Mouse (Mus musculus): ENCODE results near the gene March9. TPM values are rescaled to one million over a fixed set of nuclear protein-coding genes. Genes with fewer than 3 reads are reported as not detected.

March9 gene
- polyA plus RNA-seq, 1 experiment = 5.4 TPM

DNA sequence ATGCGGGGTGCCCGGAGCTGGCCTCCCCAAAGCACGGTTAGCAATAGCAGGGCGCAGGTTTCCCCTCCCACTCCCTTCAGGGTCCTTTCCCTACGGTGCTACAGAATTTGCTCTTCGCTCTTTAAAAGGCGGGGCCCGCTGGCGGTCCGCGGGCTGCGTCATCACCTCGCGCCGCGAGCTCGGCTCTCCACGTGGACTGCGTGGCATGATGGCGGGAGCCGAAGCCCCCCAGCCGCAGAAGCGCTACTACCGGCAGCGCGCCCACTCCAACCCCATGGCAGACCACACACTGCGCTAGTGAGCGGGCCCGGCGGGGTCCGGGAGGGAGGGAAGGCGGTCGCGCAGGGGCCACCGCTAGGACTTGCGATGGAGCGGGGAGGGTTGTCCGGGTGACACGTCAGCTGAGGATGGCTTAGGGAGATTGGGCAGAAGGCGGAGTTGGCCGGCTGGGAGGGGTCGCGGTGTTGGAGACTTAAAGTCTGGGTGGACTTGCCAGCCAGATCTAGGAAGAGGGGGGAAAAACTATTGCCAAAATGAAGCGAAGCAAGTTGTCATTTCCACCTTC, 18.1 kb downstream of the March9 start:
- DNase-seq = peak; percentile 91
- TF ChIP-seq CTCF (IDR thresholded peaks at IDR 0.05; ENCODE audit: insufficient read depth, low read length) (no peak), POLR2A (IDR thresholded peaks at IDR 0.05; ENCODE audit: borderline replicate concordance, extremely low read depth, low read depth, low read length) (no peak)
- H3K4me1 ChIP-seq (ENCODE audit: control insufficient read depth, insufficient read depth, low read length) = 0 out of 2 replicates have a peak, but pooled peaks cover 3% of the 10 kb centered on the region
- peak overlapping the region; percentile 88 for H3K4me3 ChIP-seq (replicated peaks; ENCODE audit: extremely low read depth, low read depth, low read length)
- 1% methylated on average over 44 of the region's 44 CpGs for WGBS

GRCm38 (mm10) chr10:127041274-127041766, 18.7 kb downstream of the March9 start, which contains the start of the genes Mettl1 and Eef1akmt3:
Gene Mettl1 (plus strand): TSS chr10:127041414.
Gene Eef1akmt3 (minus strand): TSS chr10:127041513.
- 0 out of 2 replicates have a peak, but pooled peaks cover 3% of the 10 kb centered on the region for H3K4me1 ChIP-seq (ENCODE audit: control insufficient read depth, insufficient read depth, low read length)
- H3K4me3 ChIP-seq (replicated peaks; ENCODE audit: extremely low read depth, low read depth, low read length) = peak within 1 kb of the TSS; percentile 88
- DNase-seq = no peak
- WGBS = under 1% methylated on average over 28 of the region's 28 CpGs
- TF ChIP-seq CTCF (IDR thresholded peaks at IDR 0.05; ENCODE audit: insufficient read depth, low read length) (no peak), POLR2A (IDR thresholded peaks at IDR 0.05; ENCODE audit: borderline replicate concordance, extremely low read depth, low read depth, low read length) (no peak)

- H3K4me1 ChIP-seq (ENCODE audit: control insufficient read depth, insufficient read depth, low read length) = 0 out of 2 replicates have a peak, but pooled peaks cover 3% of the 10 kb centered on the region
- H3K4me3 ChIP-seq (replicated peaks; ENCODE audit: extremely low read depth, low read depth, low read length) = peak overlapping the region; percentile 79
- no peak for DNase-seq
- WGBS = 3% methylated on average over 20 of the region's 20 CpGs
- TF ChIP-seq CTCF (IDR thresholded peaks at IDR 0.05; ENCODE audit: insufficient read depth, low read length) (no peak), POLR2A (IDR thresholded peaks at IDR 0.05; ENCODE audit: borderline replicate concordance, extremely low read depth, low read depth, low read length) (no peak)
Observed at GRCm38 (mm10) chr10:127040569-127041214, 19.3 kb downstream of the March9 start.

DNA sequence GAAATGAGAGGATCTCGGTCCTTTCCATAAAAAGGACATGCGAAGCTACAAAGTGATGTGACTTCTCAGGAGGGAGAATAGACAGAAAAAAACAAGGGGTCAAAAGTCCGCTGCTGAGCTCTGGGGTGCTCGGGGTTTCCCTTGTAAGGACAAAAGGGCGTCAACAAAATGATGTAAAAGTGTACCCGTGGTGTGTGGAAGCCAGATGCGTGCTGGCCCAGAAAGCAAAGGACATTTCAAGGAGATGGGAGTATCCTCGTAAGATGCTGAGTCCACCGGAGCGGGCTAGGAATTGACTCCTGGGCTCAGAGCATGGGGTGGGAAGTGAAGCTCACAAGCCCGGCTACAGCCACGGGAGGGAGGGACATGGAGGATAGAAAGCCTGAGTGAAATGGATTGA, 22.3 kb downstream of the March9 start:
- WGBS = 73% methylated on average over 12 of the region's 12 CpGs
- Histone ChIP-seq H3K4me3 (replicated peaks; ENCODE audit: extremely low read depth, low read depth, low read length) (no peak overlapping the region), H3K4me1 (ENCODE audit: control insufficient read depth, insufficient read depth, low read length) (0 out of 2 replicates have a peak, but pooled peaks cover 3% of the 10 kb centered on the region)
- no peak for TF ChIP-seq CTCF (IDR thresholded peaks at IDR 0.05; ENCODE audit: insufficient read depth, low read length)
- TF ChIP-seq POLR2A (IDR thresholded peaks at IDR 0.05; ENCODE audit: borderline replicate concordance, extremely low read depth, low read depth, low read length) = no peak
- no peak for DNase-seq

GRCm38 (mm10) chr10:127036273-127036672, 23.7 kb downstream of the March9 start:
- H3K4me1 ChIP-seq (ENCODE audit: control insufficient read depth, insufficient read depth, low read length) = 0 out of 2 replicates have a peak, but pooled peaks cover 3% of the 10 kb centered on the region
- WGBS = 80% methylated on average over 12 of the region's 12 CpGs
- H3K4me3 ChIP-seq (replicated peaks; ENCODE audit: extremely low read depth, low read depth, low read length) = no peak overlapping the region
- DNase-seq = no peak
- TF ChIP-seq CTCF (IDR thresholded peaks at IDR 0.05; ENCODE audit: insufficient read depth, low read length) = no peak
- no peak for TF ChIP-seq POLR2A (IDR thresholded peaks at IDR 0.05; ENCODE audit: borderline replicate concordance, extremely low read depth, low read depth, low read length)

DNA sequence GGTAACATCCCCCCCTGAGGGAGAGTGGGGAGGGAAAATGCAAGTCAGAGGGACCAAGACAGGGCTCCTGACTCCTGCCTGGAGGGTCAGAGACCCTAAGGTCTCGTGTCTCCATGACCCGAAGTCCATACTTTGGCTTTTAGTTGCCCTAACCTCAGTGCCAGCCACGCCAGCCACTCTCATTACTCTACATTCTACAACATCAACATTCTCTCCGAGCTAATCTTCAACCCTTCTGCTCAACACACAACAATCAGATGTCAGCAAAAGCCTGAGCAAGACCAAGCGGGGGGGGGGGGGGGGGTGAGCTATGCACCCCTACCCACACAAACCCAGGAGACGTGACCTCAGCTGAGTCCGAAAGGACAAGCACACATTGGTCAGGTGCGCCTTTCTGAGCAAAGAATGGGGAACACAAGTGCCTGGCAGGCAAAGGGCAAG, 26.7 kb downstream of the March9 start:
- Histone ChIP-seq H3K4me3 (replicated peaks; ENCODE audit: extremely low read depth, low read depth, low read length) (no peak overlapping the region), H3K4me1 (ENCODE audit: control insufficient read depth, insufficient read depth, low read length) (peaks cover 3% of the 10 kb centered on the region; the same call in 1 of the 2 replicates)
- DNase-seq = no peak
- no peak for TF ChIP-seq POLR2A (IDR thresholded peaks at IDR 0.05; ENCODE audit: borderline replicate concordance, extremely low read depth, low read depth, low read length)
- TF ChIP-seq CTCF (IDR thresholded peaks at IDR 0.05; ENCODE audit: insufficient read depth, low read length) = no peak
- WGBS = 77% methylated on average over 8 of the region's 8 CpGs

- Histone ChIP-seq H3K4me3 (replicated peaks; ENCODE audit: extremely low read depth, low read depth, low read length) (peak within 1 kb of the TSS; percentile 96), H3K4me1 (ENCODE audit: control insufficient read depth, insufficient read depth, low read length) (peaks cover 3% of the 10 kb centered on the region; the same call in 1 of the 2 replicates)
- 4% methylated on average over 56 of the region's 56 CpGs for WGBS
- TF ChIP-seq POLR2A (IDR thresholded peaks at IDR 0.05; ENCODE audit: borderline replicate concordance, extremely low read depth, low read depth, low read length) (peak; percentile 55; the same call in 1 of the 2 replicates), CTCF (IDR thresholded peaks at IDR 0.05; ENCODE audit: insufficient read depth, low read length) (peak; percentile 94)
- peak; percentile 90 for DNase-seq
Observed at GRCm38 (mm10) chr10:127030336-127031296, 29.4 kb downstream of the March9 start, which contains the start of gene Tsfm. Gene Tsfm (minus strand): TSS chr10:127030840.

- Histone ChIP-seq H3K4me3 (replicated peaks; ENCODE audit: extremely low read depth, low read depth, low read length) (no peak overlapping the region), H3K4me1 (ENCODE audit: control insufficient read depth, insufficient read depth, low read length) (no peaks in the 10 kb centered on the region)
- DNase-seq = no peak
- 76% methylated on average over 16 of the region's 16 CpGs for WGBS
- TF ChIP-seq POLR2A (IDR thresholded peaks at IDR 0.05; ENCODE audit: borderline replicate concordance, extremely low read depth, low read depth, low read length) (no peak), CTCF (IDR thresholded peaks at IDR 0.05; ENCODE audit: insufficient read depth, low read length) (no peak)
Observed at GRCm38 (mm10) chr10:127018422-127018821, 41.6 kb downstream of the March9 start.

DNA sequence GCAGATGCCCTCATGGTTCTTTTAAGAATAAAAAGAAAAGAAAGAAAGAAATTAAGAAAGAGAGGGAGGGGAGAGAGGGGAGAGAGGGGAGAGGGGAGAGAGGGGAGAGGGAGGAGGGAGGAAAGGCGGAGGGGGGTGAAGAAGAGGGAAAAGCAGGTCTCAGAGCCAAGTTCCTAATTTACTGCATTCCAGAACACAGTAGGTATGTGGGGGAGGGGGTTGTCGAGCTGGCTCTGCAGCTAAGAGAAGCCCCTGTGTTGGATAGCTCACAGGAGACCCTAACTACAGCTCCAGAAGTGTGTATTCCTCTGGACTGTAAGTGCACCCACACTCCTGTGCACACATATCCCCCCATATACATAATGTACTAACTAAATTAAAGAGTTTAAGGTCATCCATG, 42.9 kb downstream of the March9 start:
- no peaks in the 10 kb centered on the region for H3K4me1 ChIP-seq (ENCODE audit: control insufficient read depth, insufficient read depth, low read length)
- no peak for DNase-seq
- TF ChIP-seq CTCF (IDR thresholded peaks at IDR 0.05; ENCODE audit: insufficient read depth, low read length) (no peak), POLR2A (IDR thresholded peaks at IDR 0.05; ENCODE audit: borderline replicate concordance, extremely low read depth, low read depth, low read length) (no peak)
- 37% methylated on average over 2 of the region's 2 CpGs for WGBS
- no peak overlapping the region for H3K4me3 ChIP-seq (replicated peaks; ENCODE audit: extremely low read depth, low read depth, low read length)
